Mouse (Mus musculus): ENCODE results near the gene Nav2.

The Nav2 gene

GRCm38 (mm10) chr7:49046347-49046989 lies 138.0 kb downstream of the Nav2 start:
- DNase-seq (ENCODE audit: low read depth in 2 of 2, low spot score in 2 of 2): no peak

GRCm38 (mm10) chr7:49047336-49047735 lies 138.8 kb downstream of the Nav2 start:
- no peak for DNase-seq (ENCODE audit: low read depth in 2 of 2, low spot score in 2 of 2)

- no peak for DNase-seq (ENCODE audit: low read depth in 2 of 2, low spot score in 2 of 2)
Measured at GRCm38 (mm10) chr7:49052871-49053618, 144.5 kb downstream of the Nav2 start.

- no peak for DNase-seq (ENCODE audit: low read depth in 2 of 2, low spot score in 2 of 2)
Measured at GRCm38 (mm10) chr7:49055273-49055672, 146.8 kb downstream of the Nav2 start.

GRCm38 (mm10) chr7:49058304-49059012 lies 149.9 kb downstream of the Nav2 start:
- no peak for DNase-seq (ENCODE audit: low read depth in 2 of 2, low spot score in 2 of 2)

GRCm38 (mm10) chr7:49064792-49065521 lies 156.4 kb downstream of the Nav2 start:
- DNase-seq (ENCODE audit: low read depth in 2 of 2, low spot score in 2 of 2): no peak

GRCm38 (mm10) chr7:49065621-49066475 lies 157.3 kb downstream of the Nav2 start:
- DNase-seq (ENCODE audit: low read depth in 2 of 2, low spot score in 2 of 2): no peak

- no peak for DNase-seq (ENCODE audit: low read depth in 2 of 2, low spot score in 2 of 2)
Measured at GRCm38 (mm10) chr7:49066828-49067227, 158.3 kb downstream of the Nav2 start.

- DNase-seq (ENCODE audit: low read depth in 2 of 2, low spot score in 2 of 2): no peak
Measured at GRCm38 (mm10) chr7:49069396-49069961, 161.0 kb downstream of the Nav2 start.

GRCm38 (mm10) chr7:49070621-49071020 lies 162.1 kb downstream of the Nav2 start:
- DNase-seq (ENCODE audit: low read depth in 2 of 2, low spot score in 2 of 2): no peak

- no peak for DNase-seq (ENCODE audit: low read depth in 2 of 2, low spot score in 2 of 2)
Measured at GRCm38 (mm10) chr7:49071141-49071567, 162.6 kb downstream of the Nav2 start.

GRCm38 (mm10) chr7:49075333-49075934 lies 166.9 kb downstream of the Nav2 start:
- no peak for DNase-seq (ENCODE audit: low read depth in 2 of 2, low spot score in 2 of 2)

GRCm38 (mm10) chr7:49076283-49076694 lies 167.8 kb downstream of the Nav2 start:
- DNase-seq (ENCODE audit: low read depth in 2 of 2, low spot score in 2 of 2): no peak

GRCm38 (mm10) chr7:49078930-49079329 lies 170.4 kb downstream of the Nav2 start:
- no peak for DNase-seq (ENCODE audit: low read depth in 2 of 2, low spot score in 2 of 2)

GRCm38 (mm10) chr7:49082585-49083165 lies 174.2 kb downstream of the Nav2 start:
- no peak for DNase-seq (ENCODE audit: low read depth in 2 of 2, low spot score in 2 of 2)

GRCm38 (mm10) chr7:49084768-49085167 lies 176.3 kb downstream of the Nav2 start:
- no peak for DNase-seq (ENCODE audit: low read depth in 2 of 2, low spot score in 2 of 2)

GRCm38 (mm10) chr7:49085759-49086158 lies 177.2 kb downstream of the Nav2 start:
- DNase-seq (ENCODE audit: low read depth in 2 of 2, low spot score in 2 of 2): no peak

- no peak for DNase-seq (ENCODE audit: low read depth in 2 of 2, low spot score in 2 of 2)
Measured at GRCm38 (mm10) chr7:49087154-49087553, 178.6 kb downstream of the Nav2 start.

GRCm38 (mm10) chr7:49088198-49088912 lies 179.8 kb downstream of the Nav2 start:
- DNase-seq (ENCODE audit: low read depth in 2 of 2, low spot score in 2 of 2): no peak

Data from CD8-positive naive resting alpha-beta T cell, adult 2 months (primary cell).